Mouse (Mus musculus) left cerebral cortex, adult 8-10 months (tissue): ENCODE results near the gene Capn6. TPM values are rescaled to one million over a fixed set of nuclear protein-coding genes. Genes with fewer than 3 reads are reported as not detected.

Experiments used
- DNase-seq, 2 experiments: peaks; one replicate each; pipeline ENCODE4 v3.0.0; 2022; ENCODE audit warnings: low spot score in 2 of 2
- microRNA-seq, 2 experiments: library from miRNA; unstranded; fragments of <30 nt; microRNA quantifications; one replicate each; pipeline ENCODE4 v1.2.0; 2022
- total RNA-seq, 4 experiments: library from RNA; stranded (reverse); gene quantifications; 2 replicates each; pipeline ENCODE4 v1.2.4; 2022

Capn6 gene
- total RNA-seq = 1 to 10 TPM; 1.2 to 2.1 (median 1.5) TPM

- DNase-seq = no peak
These were observed at the start of gene Capn6 for GRCm38 (mm10) chrX:143827212-143827611. Gene Capn6, minus strand, starts transcription at chrX:143827414.

DNA sequence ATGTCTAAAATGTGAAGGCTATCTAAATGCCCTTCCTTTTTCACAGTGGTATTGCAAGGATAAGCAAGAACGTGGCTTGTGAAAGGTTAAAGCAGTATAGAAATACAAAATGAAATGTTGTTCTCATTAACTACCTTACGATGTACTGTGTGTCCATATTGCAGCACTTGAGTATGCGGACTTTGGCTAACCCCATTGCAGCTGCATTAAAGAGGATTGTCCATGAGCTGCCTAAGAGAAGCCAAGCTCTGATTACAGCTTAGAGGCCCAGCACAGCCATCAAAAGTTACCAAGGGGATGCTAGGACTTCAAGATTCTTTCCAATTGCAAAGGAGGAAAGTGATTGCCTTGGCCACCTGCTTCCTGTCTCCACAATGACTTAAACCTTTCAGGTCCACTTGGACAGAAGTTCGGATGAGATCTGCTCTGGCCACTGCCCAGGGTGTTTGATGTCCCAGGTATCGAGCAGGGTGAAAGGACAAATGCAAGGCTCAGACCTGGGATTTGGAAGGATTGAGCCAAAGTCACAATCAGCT lies 40.0 kb upstream of the Capn6 start:
- DNase-seq = no peak

GRCm38 (mm10) chrX:143851351-143851750 lies 24.1 kb upstream of the Capn6 start:
- no peak for DNase-seq

DNA sequence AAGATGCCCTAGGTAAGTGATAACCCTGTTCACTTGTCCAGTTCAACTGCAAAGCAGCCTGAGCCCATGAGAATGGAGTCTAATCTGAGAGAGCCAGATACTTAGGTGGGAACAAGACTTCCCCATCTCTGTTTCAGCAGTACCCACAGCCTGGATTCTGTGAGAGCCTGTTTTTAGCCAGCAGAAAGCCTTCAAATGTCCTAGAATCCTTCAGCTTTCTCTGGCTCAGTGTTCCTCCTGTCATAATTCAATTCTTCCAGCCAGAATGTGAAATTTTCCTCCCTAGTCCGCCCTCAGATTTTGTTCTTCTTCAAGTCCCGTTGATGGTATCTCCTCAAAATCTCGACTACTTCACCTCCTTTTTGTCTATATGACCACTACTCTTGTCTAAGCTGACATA lies 22.8 kb upstream of the Capn6 start:
- no peak for DNase-seq

GRCm38 (mm10) chrX:143846637-143847036 lies 19.4 kb upstream of the Capn6 start:
- no peak for DNase-seq

GRCm38 (mm10) chrX:143826521-143826920 lies 693 bp downstream of the Capn6 start:
- DNase-seq = no peak

- no peak for DNase-seq
These were observed 8.3 kb downstream of the Capn6 start for GRCm38 (mm10) chrX:143818961-143819360.

GRCm38 (mm10) chrX:143815948-143816347 lies 11.3 kb downstream of the Capn6 start:
- DNase-seq = no peak

DNA sequence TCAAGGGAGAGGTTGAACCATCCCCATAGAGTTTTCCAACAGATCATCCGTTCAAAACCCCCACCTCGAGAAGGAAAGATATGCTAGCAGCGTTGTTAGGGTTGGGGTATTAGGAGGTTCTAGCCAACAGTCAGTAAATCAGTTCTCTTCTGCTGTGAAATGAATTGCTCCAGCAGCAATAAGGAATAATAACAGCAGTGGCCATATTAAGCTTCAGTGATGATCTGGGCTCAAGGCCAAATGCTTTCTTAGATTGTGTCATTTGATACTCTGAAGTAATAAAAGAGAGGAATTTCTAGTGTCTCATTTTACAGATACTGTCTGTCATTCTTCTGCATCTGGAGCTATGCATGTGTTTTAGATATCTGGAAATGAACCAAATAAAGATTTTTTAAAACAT lies 64.7 kb downstream of the Capn6 start:
- DNase-seq = no peak

Small RNA genes within 50 kb of the gene (microRNA-seq; reads per million reads assigned to microRNA genes)
- gene Gm47298 = 0 reads per million in 2 experiments

Other genes with a start within 250 kb of the Capn6 start
- 10 to 100 TPM; 20.8 to 26.9 (median 24.4) TPM for gene Dcx, start 105.9 kb upstream of the Capn6 start, total RNA-seq